Mouse (Mus musculus) neural tube, embryonic 14.5 days (tissue): Measurements from ENCODE around the gene Thbs3. TPM values are rescaled to one million over a fixed set of nuclear protein-coding genes. Genes with fewer than 3 reads are reported as not detected.

Experiments
- ATAC-seq: fragments of 200-750 bp; cut with Nextera tagmentation; 2 replicates; pipeline ENCODE4 v1.8.0; 2017; ENCODE audit warnings: low read depth, mild to moderate bottlenecking, moderate TSS enrichment, moderate library complexity
- H3K27ac ChIP-seq: fragments of 300-500 bp; sonication (generic); 2 replicates; pipeline ENCODE4 v1.5.1; 2014; ENCODE audit warnings: low read depth, mild to moderate bottlenecking, control low read depth, low read length, moderate library complexity, mixed read lengths
- H3K27me3 ChIP-seq: fragments of 300-500 bp; sonication (generic); 2 replicates; pipeline ENCODE4 v1.6.1; 2014; ENCODE audit warnings: low read length; ENCODE audit not compliant: control insufficient read depth, insufficient read depth
- H3K36me3 ChIP-seq: fragments of 300-500 bp; sonication (generic); 2 replicates; pipeline ENCODE4 v1.6.1; 2014; ENCODE audit warnings: low read length, mixed read lengths; ENCODE audit not compliant: control insufficient read depth, insufficient read depth
- H3K4me1 ChIP-seq: fragments of 300-500 bp; sonication (generic); 2 replicates; pipeline ENCODE4 v1.6.1; 2014; ENCODE audit warnings: low read length; ENCODE audit not compliant: control insufficient read depth, insufficient read depth
- H3K4me2 ChIP-seq: fragments of 300-500 bp; sonication (generic); 2 replicates; pipeline ENCODE4 v1.6.1; 2014; ENCODE audit warnings: mild to moderate bottlenecking, low read depth, low read length, control low read depth
- H3K4me3 ChIP-seq: fragments of 300-500 bp; sonication (generic); 2 replicates; pipeline ENCODE4 v1.5.1; 2014; ENCODE audit warnings: low read depth, low read length, control low read depth, mixed read lengths
- H3K9ac ChIP-seq: fragments of 300-500 bp; sonication (generic); replicated peaks from 2 replicates; pipeline ENCODE4 v1.6.1; 2014; ENCODE audit warnings: low read depth, mild to moderate bottlenecking, control low read depth, low read length, mixed read lengths
- H3K9me3 ChIP-seq: fragments of 300-500 bp; sonication (generic); 2 replicates; pipeline ENCODE4 v1.6.1; 2016; ENCODE audit warnings: low read length; ENCODE audit not compliant: control insufficient read depth
- WGBS: fragments of 180-500 bp; shearing (Covaris S2); extraction: QIAGEN DNeasy Blood & Tissue Kit; methylation state at CpG from one replicate; pipeline ENCODE4 v1.1.7; 2014; 5-methylcytosine and 5-hydroxymethylcytosine counted together
- microRNA counts: library from miRNA; unstranded; fragments of <30 nt; microRNA quantifications from one replicate; lab custom pipeline; 2016
- microRNA-seq: library from miRNA; unstranded; fragments of <30 nt; microRNA quantifications from one replicate; pipeline ENCODE4, GENCODE M21; 2016
- polyA plus RNA-seq: library from polyadenylated mRNA; unstranded; fragments of >200 nt; fragmentation: Nextera tagmentation; extraction: Ambion mirVana; gene quantifications from 2 replicates; pipeline ENCODE4 v1.2.1, GENCODE M21; 2014

The Thbs3 gene
- polyA plus RNA-seq, 1 experiment from 2014 or later, result 36.6 TPM

- H3K4me1 ChIP-seq, result peaks cover 15% of the 10 kb centered on the region
- no peaks in the 10 kb centered on the region for H3K9me3 ChIP-seq
- no peak overlapping the region for H3K4me3 ChIP-seq
- peak overlapping the region; percentile 86; the same call in 1 of the 2 replicates for H3K4me2 ChIP-seq
- no peak overlapping the region for H3K27ac ChIP-seq
- H3K9ac ChIP-seq, result no peak overlapping the region
- WGBS, result 52% methylated on average over 8 of the region's 8 CpGs
- H3K27me3 ChIP-seq, result no peaks in the 10 kb centered on the region
- ATAC-seq, result no peak
- no peaks in the 10 kb centered on the region for H3K36me3 ChIP-seq
Measured at GRCm38 (mm10) chr3:89268916-89269315, 53.9 kb downstream of the Thbs3 start.

GRCm38 (mm10) chr3:89270051-89270755 lies 55.2 kb downstream of the Thbs3 start, which contains the start of gene Slc50a1:
Gene Slc50a1 (minus strand): TSS chr3:89270570.
- H3K4me2 ChIP-seq, result peak within 1 kb of the TSS; percentile 86
- no peaks in the 10 kb centered on the region for H3K36me3 ChIP-seq
- H3K4me3 ChIP-seq, result peak within 1 kb of the TSS; percentile 56
- H3K27ac ChIP-seq, result peak within 1 kb of the TSS; percentile 74
- peaks cover 15% of the 10 kb centered on the region for H3K4me1 ChIP-seq
- H3K9ac ChIP-seq, result peak within 1 kb of the TSS; percentile 71
- WGBS, result 3% methylated on average over 39 of the region's 39 CpGs
- no peaks in the 10 kb centered on the region for H3K27me3 ChIP-seq
- peak; percentile 54 for ATAC-seq
- no peaks in the 10 kb centered on the region for H3K9me3 ChIP-seq

- Histone ChIP-seq H3K4me3 (peak overlapping the region; percentile 56), H3K36me3 (no peaks in the 10 kb centered on the region), H3K4me2 (peak overlapping the region; percentile 86; the same call in 1 of the 2 replicates), H3K27ac (no peak overlapping the region; the same call in 1 of the 2 replicates), H3K4me1 (peaks cover 15% of the 10 kb centered on the region), H3K27me3 (no peaks in the 10 kb centered on the region), H3K9ac (0 out of 2 replicates have a peak overlapping the region, but pooled peaks have one; percentile 71), H3K9me3 (no peaks in the 10 kb centered on the region)
- no peak for ATAC-seq
- 73% methylated on average over 6 of the region's 6 CpGs for WGBS
Measured at GRCm38 (mm10) chr3:89270891-89271290, 55.9 kb downstream of the Thbs3 start.

- WGBS, result 50% methylated on average over 6 of the region's 6 CpGs
- Histone ChIP-seq H3K36me3 (no peaks in the 10 kb centered on the region), H3K4me1 (peaks cover 13% of the 10 kb centered on the region), H3K9ac (no peak overlapping the region), H3K27me3 (no peaks in the 10 kb centered on the region), H3K9me3 (no peaks in the 10 kb centered on the region), H3K27ac (no peak overlapping the region), H3K4me3 (no peak overlapping the region), H3K4me2 (no peak overlapping the region)
- ATAC-seq, result no peak
Measured at GRCm38 (mm10) chr3:89271760-89272159, 56.8 kb downstream of the Thbs3 start.

- Histone ChIP-seq H3K36me3 (no peaks in the 10 kb centered on the region), H3K27ac (no peak overlapping the region), H3K4me3 (no peak overlapping the region), H3K9ac (no peak overlapping the region), H3K4me2 (no peak overlapping the region), H3K27me3 (0 out of 2 replicates have a peak, but pooled peaks cover 3% of the 10 kb centered on the region), H3K9me3 (no peaks in the 10 kb centered on the region), H3K4me1 (peaks cover 16% of the 10 kb centered on the region)
- WGBS, result 95% methylated on average over 13 of the region's 13 CpGs
- ATAC-seq, result no peak
Measured at GRCm38 (mm10) chr3:89276061-89276460, 61.1 kb downstream of the Thbs3 start.

MicroRNAs encoded within 50 kb of the gene (microRNA counts, 519-probe panel; counts per million panel counts)
- 4,429 counts per million, percentile 55 among the panel's probes with 10 or more counts for microRNA mmu-miR-92b (lab: Ali Mortazavi, UCI)

Small RNAs within 50 kb of the gene (microRNA-seq; reads per million reads assigned to microRNA genes)
- 2,609 reads per million, percentile 85 among the genes with 10 or more reads in this experiment for gene Mir92b

Other genes starting within 250 kb of the Thbs3 start
- 96.7 and 104 TPM in 2 replicates for gene Rusc1, start 121.9 kb upstream of the Thbs3 start, polyA plus RNA-seq
- gene Gm43738, start 114.1 kb upstream of the Thbs3 start, polyA plus RNA-seq, result not detected in 2 replicates
- gene Fdps, start 113.2 kb upstream of the Thbs3 start, polyA plus RNA-seq, result 378 and 453 TPM in 2 replicates
- gene Pklr, start 79.0 kb upstream of the Thbs3 start, polyA plus RNA-seq, result 0.66 TPM in 1 of 2 replicates, not detected in the other
- 25.4 and 28.7 TPM in 2 replicates for gene Hcn3, start 55.0 kb upstream of the Thbs3 start, polyA plus RNA-seq
- 17.5 and 19.6 TPM in 2 replicates for gene Clk2, start 50.4 kb upstream of the Thbs3 start, polyA plus RNA-seq
- gene Scamp3, start 37.7 kb upstream of the Thbs3 start, polyA plus RNA-seq, result 126 and 153 TPM in 2 replicates
- 38.5 and 41.7 TPM in 2 replicates for gene Fam189b, start 32.0 kb upstream of the Thbs3 start, polyA plus RNA-seq
- 41.5 and 49.7 TPM in 2 replicates for gene Gba, start 12.3 kb upstream of the Thbs3 start, polyA plus RNA-seq
- gene Mtx1, start 11.9 kb downstream of the Thbs3 start, polyA plus RNA-seq, result 147 and 151 TPM in 2 replicates
- 0.90 and 1.4 TPM in 2 replicates for gene Muc1, start 13.9 kb downstream of the Thbs3 start, polyA plus RNA-seq
- gene Krtcap2, start 30.8 kb downstream of the Thbs3 start, polyA plus RNA-seq, result 206 and 240 TPM in 2 replicates
- gene Trim46, start 31.1 kb downstream of the Thbs3 start, polyA plus RNA-seq, result 61.6 and 70.7 TPM in 2 replicates
- gene Dpm3, start 44.2 kb downstream of the Thbs3 start, polyA plus RNA-seq, result 69.6 and 84.4 TPM in 2 replicates
- gene Slc50a1, start 55.4 kb downstream of the Thbs3 start, polyA plus RNA-seq, result 36.7 and 39.8 TPM in 2 replicates
- 6.8 and 10.5 TPM in 2 replicates for gene Efna1, start 66.0 kb downstream of the Thbs3 start, polyA plus RNA-seq
- gene Efna3, start 107.8 kb downstream of the Thbs3 start, polyA plus RNA-seq, result 85.7 and 96.9 TPM in 2 replicates
- gene Efna4, start 122.8 kb downstream of the Thbs3 start, polyA plus RNA-seq, result 4.3 and 6.1 TPM in 2 replicates
- 37.6 and 48.3 TPM in 2 replicates for gene Adam15, start 134.8 kb downstream of the Thbs3 start, polyA plus RNA-seq
- gene Dcst2, start 146.8 kb downstream of the Thbs3 start, polyA plus RNA-seq, result 0.19 and 0.25 TPM in 2 replicates
- gene Dcst1, start 150.1 kb downstream of the Thbs3 start, polyA plus RNA-seq, result 1.1 and 1.4 TPM in 2 replicates
- gene Zbtb7b, start 179.6 kb downstream of the Thbs3 start, polyA plus RNA-seq, result 0.40 and 0.78 TPM in 2 replicates
- 0.88 and 1.9 TPM in 2 replicates for gene Lenep, start 187.6 kb downstream of the Thbs3 start, polyA plus RNA-seq
- gene Flad1, start 196.7 kb downstream of the Thbs3 start, polyA plus RNA-seq, result 29.5 and 30.8 TPM in 2 replicates
- 72.0 and 85.4 TPM in 2 replicates for gene Cks1b, start 203.2 kb downstream of the Thbs3 start, polyA plus RNA-seq
- 4.1 and 18.9 TPM in 2 replicates for gene Shc1, start 203.3 kb downstream of the Thbs3 start, polyA plus RNA-seq
- gene Pygo2, start 215.0 kb downstream of the Thbs3 start, polyA plus RNA-seq, result 39.8 and 50.3 TPM in 2 replicates
- 8.2 and 9.6 TPM in 2 replicates for gene Pbxip1, start 221.5 kb downstream of the Thbs3 start, polyA plus RNA-seq
- 115 and 137 TPM in 2 replicates for gene Pmvk, start 239.4 kb downstream of the Thbs3 start, polyA plus RNA-seq